Mouse (Mus musculus) hindbrain, embryonic 13.5 days (tissue): Measurements from ENCODE around the gene Ric3. TPM values are rescaled to one million over a fixed set of nuclear protein-coding genes. Genes with fewer than 3 reads are reported as not detected.
A peak's percentile ranks its signal among the peaks of the same experiment; 100 is the strongest.
"Not testable (repeated sequence)": the region's sequence is repeated elsewhere in the genome, so short reads cannot be mapped to it uniquely, and the experiment has no call there.

Experiments
- ATAC-seq: fragments of 200-750 bp; cut with Nextera tagmentation; 2 replicates; pipeline ENCODE4 v1.8.0; 2017; ENCODE audit warnings: moderate TSS enrichment; ENCODE audit not compliant: low FRiP score
- H3K27ac ChIP-seq: fragments of 300-500 bp; sonication (generic); 2 replicates; pipeline ENCODE4 v1.5.1; 2015; ENCODE audit warnings: inconsistent platforms, mild to moderate bottlenecking, moderate library complexity
- H3K27me3 ChIP-seq: fragments of 300-500 bp; sonication (generic); 2 replicates; pipeline ENCODE4 v1.6.1; 2015; ENCODE audit warnings: mild to moderate bottlenecking, inconsistent platforms
- H3K36me3 ChIP-seq: fragments of 300-500 bp; sonication (generic); 2 replicates; pipeline ENCODE4 v1.6.1; 2015; ENCODE audit warnings: mild to moderate bottlenecking, inconsistent platforms
- H3K4me1 ChIP-seq: fragments of 300-500 bp; sonication (generic); replicated peaks from 2 replicates; pipeline ENCODE4 v1.6.1; 2015; ENCODE audit warnings: inconsistent platforms
- H3K4me2 ChIP-seq: fragments of 300-500 bp; sonication (generic); 2 replicates; pipeline ENCODE4 v1.6.1; 2015; ENCODE audit warnings: inconsistent platforms, mild to moderate bottlenecking, moderate library complexity
- H3K4me3 ChIP-seq: fragments of 300-500 bp; sonication (generic); 2 replicates; pipeline ENCODE4 v1.5.1; 2015; ENCODE audit warnings: mild to moderate bottlenecking, inconsistent platforms
- H3K9ac ChIP-seq: fragments of 300-500 bp; sonication (generic); 2 replicates; pipeline ENCODE4 v1.6.1; 2015; ENCODE audit warnings: mild to moderate bottlenecking, inconsistent platforms
- H3K9me3 ChIP-seq: fragments of 300-500 bp; sonication (generic); 2 replicates; pipeline ENCODE4 v1.6.1; 2016; ENCODE audit warnings: inconsistent platforms
- WGBS: fragments of 180-500 bp; shearing (Covaris S2); methylation state at CpG from one replicate; pipeline ENCODE4 v1.1.7; 2015; 5-methylcytosine and 5-hydroxymethylcytosine counted together
- polyA plus RNA-seq: library from polyadenylated mRNA; unstranded; fragments of >200 nt; fragmentation: Nextera tagmentation; extraction: Ambion mirVana; gene quantifications from 2 replicates; pipeline ENCODE4 v1.2.1, GENCODE M21; 2015

The Ric3 gene
- 28.3 and 30.1 TPM in 2 replicates for polyA plus RNA-seq

DNA sequence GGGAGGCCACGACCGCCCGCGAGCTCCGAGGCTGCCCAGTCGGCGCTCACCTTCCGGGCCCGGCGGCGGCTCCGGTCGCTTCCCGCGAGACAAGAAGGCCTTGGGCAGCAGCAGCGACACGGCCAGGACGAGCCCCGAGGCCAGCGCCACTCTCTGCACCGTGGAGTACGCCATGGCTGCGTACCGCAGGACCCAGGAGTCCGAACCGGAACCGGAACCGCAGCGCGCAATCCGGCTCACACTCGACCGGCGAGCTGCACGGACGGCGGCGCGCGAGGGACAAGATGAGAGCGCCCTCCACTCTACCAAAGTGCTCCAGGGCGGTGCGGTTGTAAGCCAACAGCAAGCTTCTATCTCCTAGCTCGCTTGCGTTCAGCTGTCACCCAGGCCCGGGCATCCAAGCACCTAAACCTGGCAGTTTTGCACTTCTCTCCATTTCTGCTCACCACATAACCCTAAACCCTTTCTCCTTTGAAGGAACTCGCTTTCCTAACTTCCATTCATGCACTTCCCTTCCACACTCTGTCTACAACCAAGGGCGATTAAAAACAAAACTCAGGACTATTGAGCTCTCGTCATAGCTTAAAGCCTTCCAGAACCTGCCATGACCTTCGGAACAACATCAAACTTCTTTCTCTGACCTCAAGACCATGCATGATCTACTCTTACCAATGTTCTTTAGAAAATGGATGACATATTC is at the start of gene Ric3:
Gene Ric3 (minus strand): TSS at position 219 of the 700 bp plus-strand sequence.
- 5% methylated on average over 50 of the region's 50 CpGs for WGBS
- H3K4me3 ChIP-seq: peak within 1 kb of the TSS; percentile 86
- H3K4me1 ChIP-seq: peaks cover 16% of the 10 kb centered on the region
- peak within 1 kb of the TSS; percentile 19; the same call in 1 of the 2 replicates for H3K27ac ChIP-seq
- H3K36me3 ChIP-seq: no peaks in the 10 kb centered on the region
- peak; percentile 94 for ATAC-seq
- peaks cover 12% of the 10 kb centered on the region; the same call in 1 of the 2 replicates for H3K27me3 ChIP-seq
- peak within 1 kb of the TSS; percentile 87 for H3K9ac ChIP-seq
- H3K9me3 ChIP-seq: no peaks in the 10 kb centered on the region
- peak within 1 kb of the TSS; percentile 75 for H3K4me2 ChIP-seq

DNA sequence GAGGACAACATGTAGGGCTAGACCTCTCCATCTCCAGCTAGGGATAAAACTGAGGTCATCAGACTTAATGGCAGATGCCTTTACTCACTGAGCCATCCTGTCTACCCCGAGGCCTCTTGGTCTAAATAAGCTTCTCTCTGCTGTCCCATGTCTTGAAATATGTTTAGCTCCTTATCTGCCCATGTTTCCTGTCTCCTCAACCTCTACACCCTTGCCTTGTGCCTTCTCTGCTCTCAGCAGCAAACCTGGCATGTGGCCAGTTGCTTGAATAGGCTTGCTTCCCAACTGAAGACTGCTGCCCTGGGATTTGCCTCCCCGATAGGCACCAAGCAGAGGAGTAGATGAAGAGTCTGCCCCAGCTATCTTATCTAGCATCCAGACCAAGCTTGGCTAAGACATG is 48.4 kb upstream of the Ric3 start:
- no peaks in the 10 kb centered on the region for H3K9me3 ChIP-seq
- no peaks in the 10 kb centered on the region for H3K36me3 ChIP-seq
- H3K4me2 ChIP-seq: no peak overlapping the region
- H3K27me3 ChIP-seq: no peaks in the 10 kb centered on the region
- no peak overlapping the region for H3K27ac ChIP-seq
- 74% methylated on average over 2 of the region's 2 CpGs for WGBS
- no peak overlapping the region for H3K4me3 ChIP-seq
- no peak overlapping the region for H3K9ac ChIP-seq
- no peak for ATAC-seq
- peaks cover 8% of the 10 kb centered on the region; the same call in 1 of the 2 replicates for H3K4me1 ChIP-seq

DNA sequence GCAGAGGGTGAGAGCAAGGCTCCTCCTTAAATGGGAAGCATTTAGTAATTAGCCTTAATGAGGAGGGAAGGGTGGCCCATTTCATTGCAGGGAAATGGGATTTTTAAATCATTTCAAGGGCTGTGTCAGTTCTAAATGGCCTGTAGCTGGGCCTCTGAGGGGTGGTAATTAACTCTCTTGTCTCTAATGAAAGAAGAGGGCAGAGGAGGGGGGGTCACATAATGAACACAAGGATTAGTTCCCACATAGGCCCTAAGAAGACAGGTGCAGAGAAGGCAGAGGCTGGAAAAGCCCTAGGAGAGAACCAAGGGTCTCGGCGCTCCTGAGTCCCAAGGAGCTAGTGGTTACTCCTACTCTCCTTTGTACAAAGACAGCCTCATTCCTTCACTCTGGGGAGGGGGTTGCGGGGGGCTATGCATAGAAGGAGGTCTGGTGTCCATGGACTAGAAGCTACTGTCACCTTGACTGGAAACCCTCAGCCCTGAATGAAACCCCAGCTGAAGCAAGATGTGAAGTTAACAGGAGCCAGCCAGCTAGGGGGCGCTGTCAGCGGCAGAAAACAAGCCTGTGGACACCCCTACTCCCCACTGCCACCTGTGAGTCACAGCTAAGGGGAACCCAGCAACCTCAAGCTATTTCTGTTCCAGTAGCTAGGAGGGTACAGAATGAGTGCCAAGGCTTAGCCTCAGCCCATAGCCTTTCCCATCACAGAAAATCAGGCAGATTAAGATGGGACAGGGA is 47.0 kb upstream of the Ric3 start:
- 0 out of 2 replicates have a peak, but pooled peaks have one; percentile 39 for ATAC-seq
- Histone ChIP-seq H3K4me3 (no peak overlapping the region), H3K9me3 (no peaks in the 10 kb centered on the region), H3K27ac (no peak overlapping the region; the same call in 1 of the 2 replicates), H3K4me1 (peaks cover 8% of the 10 kb centered on the region; the same call in 1 of the 2 replicates), H3K9ac (no peak overlapping the region), H3K36me3 (no peaks in the 10 kb centered on the region), H3K4me2 (no peak overlapping the region), H3K27me3 (no peaks in the 10 kb centered on the region)
- WGBS: 72% methylated on average over 5 of the region's 5 CpGs

DNA sequence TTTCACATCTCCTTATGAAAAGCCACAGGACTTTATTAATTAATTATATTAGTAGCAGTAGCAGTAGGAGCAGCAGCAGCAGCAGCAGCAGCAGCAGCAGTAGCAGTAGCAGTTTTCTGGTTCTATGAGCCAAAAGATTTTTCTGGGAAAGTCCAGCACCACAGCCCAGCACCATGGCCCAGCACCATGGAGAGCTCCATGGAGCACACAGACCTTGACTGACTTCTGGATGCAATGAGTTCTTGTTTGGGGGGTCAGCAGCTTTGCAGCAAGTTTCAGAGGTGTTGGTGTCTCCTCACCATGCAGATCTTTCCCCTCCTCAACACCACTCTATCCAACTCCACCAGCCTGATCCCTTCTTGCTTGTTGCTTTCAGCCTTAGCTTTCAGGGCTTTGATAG is 46.3 kb upstream of the Ric3 start:
- H3K4me3 ChIP-seq: no peak overlapping the region
- ATAC-seq: no peak
- H3K9ac ChIP-seq: no peak overlapping the region
- H3K9me3 ChIP-seq: no peaks in the 10 kb centered on the region
- no peak overlapping the region for H3K27ac ChIP-seq
- H3K4me2 ChIP-seq: no peak overlapping the region
- no peaks in the 10 kb centered on the region for H3K36me3 ChIP-seq
- 0 out of 2 replicates have a peak, but pooled peaks cover 2% of the 10 kb centered on the region for H3K27me3 ChIP-seq
- peaks cover 8% of the 10 kb centered on the region; the same call in 1 of the 2 replicates for H3K4me1 ChIP-seq

DNA sequence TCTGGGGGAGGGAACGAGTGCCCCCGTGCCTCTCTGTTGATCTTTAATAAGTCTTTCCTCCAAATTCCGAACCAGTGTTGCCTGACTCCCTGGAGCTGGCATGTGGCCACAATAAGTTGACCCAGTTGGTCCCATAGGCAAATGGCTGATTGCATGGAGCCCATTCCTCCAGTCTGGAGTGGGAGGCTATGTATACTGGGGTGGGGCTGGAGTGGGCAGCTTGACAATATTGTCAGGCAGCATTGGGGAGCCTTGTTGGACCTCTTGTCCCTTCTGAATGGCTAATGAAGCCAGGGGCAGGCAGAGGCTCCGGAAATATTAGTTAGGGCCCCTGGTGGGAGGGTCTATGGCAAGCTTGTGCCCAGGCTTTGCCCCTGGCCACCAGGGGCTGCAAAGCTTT is 32.8 kb upstream of the Ric3 start:
- ATAC-seq: peak; percentile 60; the same call in 1 of the 2 replicates
- Histone ChIP-seq H3K9me3 (no peaks in the 10 kb centered on the region), H3K36me3 (no peaks in the 10 kb centered on the region), H3K27ac (peak overlapping the region; percentile 76), H3K4me3 (no peak overlapping the region), H3K27me3 (no peaks in the 10 kb centered on the region), H3K4me2 (no peak overlapping the region), H3K4me1 (peaks cover 21% of the 10 kb centered on the region), H3K9ac (no peak overlapping the region)
- WGBS: 36% methylated on average over 4 of the region's 4 CpGs

DNA sequence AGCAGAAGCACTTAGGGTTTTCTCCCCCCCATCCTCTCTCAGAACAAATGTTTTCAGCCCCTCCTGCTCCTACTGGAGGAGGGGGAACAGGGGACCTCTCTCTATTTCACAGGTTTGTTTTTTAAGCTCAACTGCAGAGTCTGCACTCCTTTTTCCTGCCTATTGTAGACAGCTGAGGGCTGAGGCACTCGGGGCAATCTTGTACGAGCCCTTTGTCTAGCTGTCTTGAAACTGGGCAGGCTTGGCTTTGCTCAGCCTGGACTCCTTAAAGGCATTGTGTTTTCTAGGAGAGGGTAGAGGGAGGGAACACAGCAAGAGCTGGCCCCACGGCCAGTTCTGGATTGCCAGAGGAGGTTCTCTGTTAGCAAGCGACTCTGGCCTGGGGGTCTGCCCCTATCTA is 32.4 kb upstream of the Ric3 start:
- not testable (repeated sequence) for H3K36me3 ChIP-seq, H3K4me2 ChIP-seq, H3K9me3 ChIP-seq, H3K9ac ChIP-seq, H3K27me3 ChIP-seq, H3K4me3 ChIP-seq
- H3K27ac ChIP-seq: peak overlapping the region; percentile 76
- peak; percentile 71 for ATAC-seq
- peaks cover 26% of the 10 kb centered on the region for H3K4me1 ChIP-seq
- WGBS: 8% methylated on average over 1 of the region's 4 CpGs

DNA sequence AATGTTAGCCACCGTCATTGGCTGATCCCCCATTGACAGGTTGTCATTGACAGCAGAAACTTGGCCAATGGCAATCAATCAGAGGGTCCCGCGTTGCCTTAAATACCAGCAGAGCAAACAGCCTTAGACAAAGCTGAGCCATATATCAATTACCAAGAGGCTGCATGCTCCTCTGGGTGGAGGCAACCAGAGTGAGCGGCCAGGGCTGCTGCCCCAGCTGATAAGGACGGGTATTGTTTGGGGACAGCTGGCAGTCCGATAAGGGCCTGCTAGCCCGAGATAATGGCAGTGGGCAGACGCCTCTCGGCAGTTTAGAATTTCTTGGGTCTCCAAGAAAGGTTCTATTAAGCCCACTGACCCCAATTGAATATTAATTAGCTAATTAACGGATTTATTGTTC is 31.8 kb upstream of the Ric3 start:
- WGBS: 10% methylated on average over 10 of the region's 10 CpGs
- Histone ChIP-seq H3K27me3 (no peaks in the 10 kb centered on the region), H3K4me1 (peaks cover 29% of the 10 kb centered on the region), H3K9me3 (no peaks in the 10 kb centered on the region), H3K9ac (no peak overlapping the region), H3K36me3 (no peaks in the 10 kb centered on the region), H3K4me3 (no peak overlapping the region), H3K4me2 (0 out of 2 replicates have a peak overlapping the region, but pooled peaks have one; percentile 5), H3K27ac (peak overlapping the region; percentile 72)
- peak; percentile 78 for ATAC-seq

DNA sequence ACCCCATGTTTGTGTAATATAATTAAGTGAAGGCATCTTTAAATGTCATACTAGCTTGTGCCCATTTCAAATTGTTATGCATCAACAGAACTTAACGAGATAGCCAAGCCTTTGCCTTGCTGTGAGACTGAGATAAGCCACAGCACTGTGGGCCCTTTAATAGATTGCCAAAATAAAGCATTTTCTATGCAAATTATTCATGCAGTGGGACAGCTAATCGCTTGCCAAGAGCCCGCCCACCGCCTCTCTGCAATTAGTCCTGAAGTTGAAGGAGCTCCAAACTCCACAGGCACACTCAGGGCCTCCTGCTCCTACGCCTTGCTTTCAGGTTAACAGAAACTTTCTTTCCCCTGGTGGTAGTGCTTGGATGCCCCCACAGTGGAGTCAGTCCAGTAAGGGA is 27.9 kb upstream of the Ric3 start:
- H3K4me3 ChIP-seq: no peak overlapping the region
- WGBS: 43% methylated on average over 5 of the region's 5 CpGs
- no peak overlapping the region for H3K4me2 ChIP-seq
- H3K9me3 ChIP-seq: no peaks in the 10 kb centered on the region
- H3K36me3 ChIP-seq: no peaks in the 10 kb centered on the region
- no peak overlapping the region for H3K27ac ChIP-seq
- peak; percentile 12 for ATAC-seq
- no peak overlapping the region for H3K9ac ChIP-seq
- peaks cover 25% of the 10 kb centered on the region for H3K4me1 ChIP-seq
- H3K27me3 ChIP-seq: no peaks in the 10 kb centered on the region

DNA sequence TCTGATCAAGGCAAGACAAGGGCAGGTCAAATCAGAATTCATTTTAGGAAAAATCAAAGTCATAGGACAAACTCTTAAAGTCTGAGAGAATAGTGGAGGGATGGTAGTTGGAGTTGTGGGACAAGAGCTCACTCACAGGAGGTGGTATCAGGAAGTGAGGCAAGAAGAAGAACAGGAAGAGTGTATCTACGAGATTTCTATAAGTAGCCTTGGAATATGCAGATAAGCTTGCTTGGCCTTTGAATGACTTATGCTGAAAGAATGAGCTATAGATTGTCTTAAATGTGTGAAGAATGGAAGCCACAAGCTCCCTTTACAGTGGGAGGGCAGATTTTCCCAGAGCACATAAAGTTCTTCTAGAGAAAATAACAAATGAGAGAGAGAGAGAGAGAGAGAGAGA is 21.8 kb upstream of the Ric3 start:
- WGBS: 70% methylated on average over 1 of the region's 1 CpGs
- H3K36me3 ChIP-seq: no peaks in the 10 kb centered on the region
- 0 out of 2 replicates have a peak, but pooled peaks cover 3% of the 10 kb centered on the region for H3K27me3 ChIP-seq
- no peak overlapping the region for H3K4me2 ChIP-seq
- no peak overlapping the region for H3K9ac ChIP-seq
- H3K9me3 ChIP-seq: no peaks in the 10 kb centered on the region
- no peak overlapping the region for H3K4me3 ChIP-seq
- H3K27ac ChIP-seq: no peak overlapping the region
- H3K4me1 ChIP-seq: no peaks in the 10 kb centered on the region
- ATAC-seq: no peak

DNA sequence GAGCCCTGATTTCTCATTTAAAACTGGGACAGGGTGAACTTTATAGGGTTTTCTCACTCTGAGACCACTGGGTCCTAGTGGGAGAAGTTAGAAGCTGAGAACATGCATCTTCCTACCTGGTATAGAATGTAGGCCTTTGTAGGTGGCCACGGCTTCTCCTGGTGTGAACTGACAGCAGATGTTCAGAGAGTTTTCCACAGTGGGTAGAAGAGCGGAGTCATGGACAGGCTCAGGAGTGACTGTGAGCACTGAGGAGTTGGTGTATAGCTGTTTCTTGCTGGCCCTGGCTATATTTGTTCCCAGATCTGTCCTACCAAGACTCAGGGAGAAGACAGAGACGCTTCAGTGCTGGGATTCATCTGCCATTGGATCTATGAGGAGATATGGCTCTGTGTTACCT is 18.0 kb upstream of the Ric3 start:
- Histone ChIP-seq H3K4me3 (no peak overlapping the region), H3K4me1 (no peaks in the 10 kb centered on the region), H3K27ac (no peak overlapping the region), H3K9ac (no peak overlapping the region), H3K9me3 (no peaks in the 10 kb centered on the region), H3K27me3 (0 out of 2 replicates have a peak, but pooled peaks cover 3% of the 10 kb centered on the region), H3K4me2 (no peak overlapping the region), H3K36me3 (no peaks in the 10 kb centered on the region)
- 93% methylated on average over 3 of the region's 3 CpGs for WGBS
- no peak for ATAC-seq

DNA sequence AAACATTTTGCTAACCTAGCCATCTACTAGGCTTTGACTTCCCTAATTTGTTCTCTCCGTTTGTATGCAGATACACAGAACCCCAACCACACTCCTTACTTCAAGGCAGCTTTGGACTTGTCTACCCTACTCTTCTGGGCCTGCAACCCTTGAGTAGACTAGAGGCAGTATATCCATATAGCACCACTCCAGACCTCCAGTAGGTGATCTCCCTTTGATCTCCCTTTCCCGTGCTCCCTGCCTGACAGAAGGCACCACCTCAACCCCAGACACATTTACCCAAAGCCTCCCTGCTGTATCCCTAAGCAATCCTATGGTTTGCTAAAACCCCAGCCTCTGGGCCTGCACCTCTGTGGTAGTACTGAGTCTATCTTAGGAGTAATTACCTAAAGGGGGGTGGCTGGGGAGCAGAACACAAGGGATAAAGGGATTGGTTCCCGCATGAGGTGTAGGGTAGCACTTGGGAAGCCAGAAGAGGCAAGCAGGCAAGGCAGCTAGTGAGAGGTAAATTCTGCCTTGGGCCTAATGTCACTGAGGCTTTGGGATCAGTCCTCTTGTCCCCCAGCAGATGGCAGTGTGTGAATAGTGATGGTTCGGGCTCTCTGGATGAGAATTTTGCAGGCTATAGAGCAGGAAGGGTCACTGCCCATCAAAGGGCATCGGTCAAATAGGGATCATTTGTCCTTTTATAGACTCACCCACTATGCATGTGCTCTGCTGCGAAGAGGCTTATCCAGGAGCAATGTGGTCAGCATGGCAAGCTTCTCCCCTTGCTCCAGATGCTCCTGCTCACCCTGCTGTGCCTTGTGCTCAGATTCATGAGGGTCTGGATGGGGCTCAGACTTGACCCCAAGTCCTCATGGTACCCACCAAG is 15.3 kb upstream of the Ric3 start:
- Histone ChIP-seq H3K27ac (no peak overlapping the region), H3K4me2 (no peak overlapping the region), H3K9me3 (no peaks in the 10 kb centered on the region), H3K9ac (peak overlapping the region; percentile 36; the same call in 1 of the 2 replicates), H3K4me1 (no peaks in the 10 kb centered on the region), H3K36me3 (no peaks in the 10 kb centered on the region), H3K27me3 (no peaks in the 10 kb centered on the region), H3K4me3 (no peak overlapping the region)
- ATAC-seq: peak; percentile 61
- 28% methylated on average over 6 of the region's 6 CpGs for WGBS

DNA sequence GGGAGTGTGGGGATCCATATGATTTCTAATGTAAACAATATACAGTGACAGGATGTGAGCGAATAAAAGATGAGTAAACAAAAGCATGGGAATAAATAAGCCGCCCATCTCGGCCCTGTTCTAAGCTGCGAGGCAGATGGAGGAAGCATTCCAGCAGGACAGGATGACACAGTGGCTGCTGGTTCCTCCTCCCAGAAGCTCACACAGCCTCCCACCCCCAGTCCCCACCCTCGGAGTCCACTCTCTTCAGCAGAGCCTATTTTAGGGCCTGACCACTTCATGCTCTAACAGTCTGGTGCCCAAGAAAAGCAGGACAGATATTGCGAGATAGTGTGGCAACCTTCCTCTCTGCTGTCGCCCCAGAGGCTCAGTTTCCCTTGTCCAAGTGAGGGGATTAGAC is 14.1 kb upstream of the Ric3 start:
- H3K4me3 ChIP-seq: no peak overlapping the region
- H3K9ac ChIP-seq: no peak overlapping the region
- H3K36me3 ChIP-seq: no peaks in the 10 kb centered on the region
- no peaks in the 10 kb centered on the region for H3K4me1 ChIP-seq
- H3K27me3 ChIP-seq: no peaks in the 10 kb centered on the region
- WGBS: 84% methylated on average over 7 of the region's 7 CpGs
- H3K4me2 ChIP-seq: no peak overlapping the region
- no peaks in the 10 kb centered on the region for H3K9me3 ChIP-seq
- H3K27ac ChIP-seq: no peak overlapping the region
- ATAC-seq: no peak
